Mouse (Mus musculus): ENCODE results near the gene Itga9. TPM values are rescaled to one million over a fixed set of nuclear protein-coding genes. Genes with fewer than 3 reads are reported as not detected.
A peak's percentile ranks its signal among the peaks of the same experiment; 100 is the strongest.

Itga9 gene
- total RNA-seq, 2 experiments from 2014 or later, result 4.5 to 6.8 TPM

DNA sequence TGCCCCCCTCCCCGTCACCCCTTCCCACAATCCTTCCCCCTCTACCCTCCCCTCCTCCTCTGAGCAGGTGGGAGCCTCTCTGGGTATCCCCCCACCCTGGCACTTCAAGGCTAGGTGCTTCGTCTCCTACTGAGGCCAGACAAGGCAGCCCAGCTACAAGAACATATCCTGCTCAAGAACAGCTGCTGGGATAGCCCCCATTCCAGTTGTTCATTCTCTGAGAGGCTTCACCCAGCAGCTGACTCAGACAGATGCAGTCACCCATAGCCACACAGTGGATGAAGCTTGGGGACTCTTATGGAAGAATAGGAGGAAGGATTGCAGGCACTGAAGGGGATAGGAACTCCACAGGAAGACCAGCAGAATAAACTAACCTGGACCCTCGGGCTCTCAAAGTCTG is 157.2 kb downstream of the Itga9 start:
- no peak for DNase-seq (ENCODE audit: low spot score in 2 of 2)

DNA sequence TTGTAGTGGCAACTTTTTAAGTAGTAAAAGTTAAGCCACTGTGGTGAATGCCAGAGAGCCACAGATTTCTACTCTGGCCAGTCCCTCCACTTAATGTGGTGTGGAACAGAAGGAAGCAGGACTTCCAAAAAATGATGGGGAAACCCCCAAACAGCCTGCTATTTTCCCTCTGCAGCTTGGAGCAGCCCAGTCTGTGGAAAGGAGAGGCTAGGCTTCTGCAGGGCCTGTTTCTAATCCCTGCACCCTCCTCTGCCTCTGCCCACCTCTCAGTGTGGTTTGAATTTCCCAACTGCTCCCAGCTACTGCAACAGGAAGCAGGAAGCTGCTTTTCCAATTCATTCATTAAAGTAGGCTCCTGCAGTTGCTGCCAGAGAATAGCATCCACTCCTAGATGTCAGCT is 158.6 kb downstream of the Itga9 start:
- no peak for DNase-seq (ENCODE audit: low spot score in 2 of 2)

DNA sequence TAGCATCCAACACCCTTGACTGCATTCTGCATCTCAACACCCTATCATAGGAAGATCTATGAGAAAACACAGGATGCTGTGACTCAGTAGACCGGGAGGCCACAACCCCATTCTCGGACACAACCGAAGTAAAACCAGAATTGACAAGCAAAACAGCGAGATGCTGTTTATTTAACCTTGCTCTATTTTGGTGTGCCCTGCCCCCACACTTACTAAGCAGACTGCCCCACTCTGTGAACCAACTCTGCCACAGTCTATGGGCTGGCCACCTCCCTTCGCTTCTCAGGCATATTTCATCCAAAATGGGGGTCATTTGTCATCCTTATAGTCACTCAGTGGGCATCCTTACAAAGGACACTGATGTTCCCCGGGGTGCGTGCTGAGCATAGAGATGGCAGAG is 160.5 kb downstream of the Itga9 start:
- no peak for DNase-seq (ENCODE audit: low spot score in 2 of 2)

DNA sequence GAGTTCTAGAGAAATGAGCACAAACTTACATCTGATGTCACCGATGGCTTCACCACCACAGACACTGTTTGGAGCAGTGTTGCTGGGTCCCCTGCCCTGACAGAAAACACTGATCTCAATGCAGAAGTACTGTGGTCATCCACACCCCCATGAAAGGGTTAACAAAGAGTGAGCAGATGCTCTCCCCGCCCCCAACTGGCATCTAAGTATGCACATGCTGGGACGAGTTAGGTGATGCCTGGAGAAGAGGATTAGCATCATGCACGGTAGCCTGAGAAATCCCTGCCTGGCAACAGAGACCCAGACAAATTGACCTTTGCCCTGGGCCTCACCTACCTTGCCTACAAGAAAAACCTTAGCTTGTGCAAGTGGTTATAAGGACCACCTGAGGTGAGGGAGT is 162.1 kb downstream of the Itga9 start:
- no peak for DNase-seq (ENCODE audit: low spot score in 2 of 2)

DNA sequence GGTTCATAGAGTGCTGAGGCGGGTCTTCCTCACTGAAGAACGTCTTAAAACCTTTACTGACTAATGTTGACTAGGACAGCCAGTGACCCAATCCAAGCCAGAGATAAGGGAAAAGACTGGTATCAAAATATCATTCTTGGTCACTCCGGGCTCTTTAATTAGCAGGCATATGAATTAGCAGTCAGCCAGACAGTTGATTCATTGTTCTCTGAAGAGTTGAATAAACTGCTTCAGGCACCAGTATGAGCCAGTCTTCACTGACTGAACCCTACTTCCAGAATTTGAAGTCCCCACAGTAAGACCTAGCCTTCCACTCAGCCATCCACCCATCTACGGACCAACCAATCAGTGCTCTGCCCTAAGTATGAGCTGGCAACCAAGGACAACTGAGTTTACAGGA is 163.9 kb downstream of the Itga9 start:
- DNase-seq (ENCODE audit: low spot score in 2 of 2), result no peak

DNA sequence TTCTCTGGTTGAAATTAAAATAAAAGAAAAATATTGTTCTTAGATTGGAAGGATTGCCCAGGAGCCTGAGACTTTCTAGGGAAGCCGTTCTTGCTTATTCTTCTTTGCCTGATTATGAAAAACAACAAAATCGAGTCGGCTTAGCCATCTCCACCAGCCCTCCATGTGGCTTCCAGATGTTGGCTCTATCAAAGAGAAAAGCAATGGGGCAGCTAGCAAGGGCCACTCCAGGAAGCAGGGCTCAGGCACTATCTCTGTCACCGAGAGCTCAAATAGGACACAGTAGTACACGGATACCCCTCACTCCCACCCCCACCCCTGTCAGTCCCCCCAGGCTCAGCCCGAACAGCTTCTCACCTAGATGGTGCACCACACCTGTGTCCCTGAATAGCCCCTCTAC is 168.2 kb downstream of the Itga9 start:
- no peak for DNase-seq (ENCODE audit: low spot score in 2 of 2)

DNA sequence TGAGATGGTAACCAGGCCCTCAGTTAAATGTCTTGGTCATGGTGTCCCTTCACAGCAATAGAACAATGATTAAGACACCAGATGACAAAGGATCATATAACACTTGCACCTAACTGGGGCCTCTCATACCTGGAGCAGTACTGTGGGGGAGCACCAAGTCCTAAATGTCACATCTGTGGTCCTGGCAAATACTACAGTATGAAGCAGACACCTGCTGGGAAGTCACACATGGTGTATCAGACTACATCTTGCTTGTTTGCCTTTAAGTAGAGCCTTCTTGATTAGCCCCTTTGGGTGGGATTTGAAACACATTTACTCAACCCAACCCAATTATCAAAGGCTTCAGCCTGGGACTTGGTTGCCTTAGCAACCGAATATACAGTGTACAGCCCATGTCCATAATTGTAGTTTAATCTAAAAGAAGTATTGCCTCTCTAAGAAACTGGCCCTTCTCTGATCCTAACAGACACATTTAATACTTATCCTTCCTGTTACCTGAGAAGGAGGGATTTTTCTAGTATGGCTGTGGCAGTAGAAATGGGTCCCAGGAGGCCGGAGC is 170.5 kb downstream of the Itga9 start:
- DNase-seq (ENCODE audit: low spot score in 2 of 2), result no peak

DNA sequence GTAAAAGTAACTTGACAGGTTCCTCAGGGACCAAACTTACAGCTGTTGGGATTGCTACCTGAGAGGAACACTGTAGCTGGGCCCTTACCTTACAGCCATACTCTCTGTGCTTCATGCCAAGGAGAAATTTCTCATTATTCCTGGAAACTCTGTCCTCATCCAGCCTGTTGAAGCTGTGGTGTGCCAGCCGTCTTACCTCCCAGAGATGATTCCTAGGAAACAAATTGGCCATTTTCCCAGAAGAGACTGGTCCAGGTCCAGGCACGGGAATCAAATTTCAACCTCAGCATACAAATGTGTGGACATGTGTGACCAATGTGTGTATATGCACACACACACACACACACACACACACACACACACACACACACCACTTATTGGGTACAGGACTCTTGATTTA is 172.1 kb downstream of the Itga9 start:
- DNase-seq (ENCODE audit: low spot score in 2 of 2), result no peak

DNA sequence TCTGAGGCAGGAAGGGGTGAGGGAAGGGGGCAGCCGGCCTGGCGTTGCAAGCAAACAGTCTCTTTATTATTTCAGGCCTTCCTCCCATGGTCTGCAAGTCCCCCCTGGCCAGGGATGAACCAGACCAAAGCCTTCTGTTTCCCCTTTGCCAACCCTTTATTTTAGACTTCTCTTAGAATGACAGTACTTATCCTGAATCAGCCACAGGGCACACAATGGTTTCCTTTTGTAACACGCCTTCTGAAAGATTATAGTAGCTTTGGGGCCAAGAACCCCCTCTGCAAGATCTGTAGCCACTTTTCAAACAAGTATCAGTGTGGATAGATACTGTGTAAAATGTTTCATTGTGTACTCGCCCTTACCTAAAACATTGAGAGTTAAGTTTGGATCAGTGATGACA is 178.1 kb downstream of the Itga9 start:
- no peak for DNase-seq (ENCODE audit: low spot score in 2 of 2)

DNA sequence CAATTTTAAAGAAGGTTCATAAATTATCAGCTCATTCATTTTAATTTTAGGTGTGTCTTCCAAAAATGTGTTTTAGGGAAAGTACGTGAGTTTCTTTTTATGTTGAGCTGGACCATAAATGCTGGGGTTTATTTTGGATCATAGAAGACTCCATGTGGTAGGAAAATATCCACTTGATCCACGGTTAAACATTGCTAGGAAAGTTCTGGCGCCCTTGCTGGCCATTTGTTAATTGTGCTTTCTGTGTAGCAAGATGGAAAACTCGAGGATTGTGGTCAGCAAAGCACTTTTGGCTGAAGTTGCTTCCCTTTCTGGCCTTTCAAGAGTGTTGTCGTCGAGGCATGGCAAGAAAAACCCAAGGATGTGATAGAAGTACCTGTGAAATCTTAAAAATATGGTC is 179.3 kb downstream of the Itga9 start:
- DNase-seq (ENCODE audit: low spot score in 2 of 2), result no peak

DNA sequence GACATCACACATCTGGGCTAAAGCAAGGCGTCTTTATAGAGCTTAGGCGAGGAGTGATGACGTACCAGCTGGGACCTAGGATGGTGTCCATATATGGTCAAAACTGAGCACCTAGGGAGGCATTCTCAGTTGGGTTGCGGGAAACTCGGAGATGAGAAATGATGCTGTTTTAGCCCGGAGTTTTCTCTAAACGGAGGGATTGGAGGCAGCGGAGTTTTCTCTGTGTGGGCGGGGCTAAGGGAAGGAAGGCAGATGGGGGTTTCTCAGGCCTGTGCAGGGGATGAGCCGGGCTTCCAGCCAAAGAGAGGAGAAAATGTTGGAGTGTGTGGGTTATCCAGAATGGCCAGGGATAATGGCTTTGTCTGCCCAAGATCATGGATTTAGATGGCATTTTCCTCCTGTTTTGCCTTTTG is 182.4 kb downstream of the Itga9 start:
- DNase-seq (ENCODE audit: low spot score in 2 of 2), result peak in 1 of 2 experiments; percentile 36

DNA sequence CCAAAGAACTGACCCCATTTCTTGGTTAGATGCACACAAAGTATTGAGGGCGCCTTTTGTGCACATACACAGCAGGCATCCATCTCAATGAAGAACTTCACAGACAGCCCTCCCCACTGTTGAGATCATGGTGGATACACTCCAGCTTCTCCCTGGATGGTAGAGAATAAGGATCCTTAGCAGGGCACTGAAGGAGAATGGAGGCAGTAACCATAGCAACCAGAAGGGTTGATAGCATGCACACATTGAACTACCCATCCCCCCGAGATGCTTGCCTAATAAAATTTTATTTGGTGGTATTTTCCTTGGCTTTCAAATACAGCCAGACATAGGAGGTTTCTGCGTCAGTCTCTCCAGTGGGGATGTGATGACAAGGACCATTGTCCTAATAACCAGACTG is 184.7 kb downstream of the Itga9 start:
- DNase-seq (ENCODE audit: low spot score in 2 of 2), result no peak

DNA sequence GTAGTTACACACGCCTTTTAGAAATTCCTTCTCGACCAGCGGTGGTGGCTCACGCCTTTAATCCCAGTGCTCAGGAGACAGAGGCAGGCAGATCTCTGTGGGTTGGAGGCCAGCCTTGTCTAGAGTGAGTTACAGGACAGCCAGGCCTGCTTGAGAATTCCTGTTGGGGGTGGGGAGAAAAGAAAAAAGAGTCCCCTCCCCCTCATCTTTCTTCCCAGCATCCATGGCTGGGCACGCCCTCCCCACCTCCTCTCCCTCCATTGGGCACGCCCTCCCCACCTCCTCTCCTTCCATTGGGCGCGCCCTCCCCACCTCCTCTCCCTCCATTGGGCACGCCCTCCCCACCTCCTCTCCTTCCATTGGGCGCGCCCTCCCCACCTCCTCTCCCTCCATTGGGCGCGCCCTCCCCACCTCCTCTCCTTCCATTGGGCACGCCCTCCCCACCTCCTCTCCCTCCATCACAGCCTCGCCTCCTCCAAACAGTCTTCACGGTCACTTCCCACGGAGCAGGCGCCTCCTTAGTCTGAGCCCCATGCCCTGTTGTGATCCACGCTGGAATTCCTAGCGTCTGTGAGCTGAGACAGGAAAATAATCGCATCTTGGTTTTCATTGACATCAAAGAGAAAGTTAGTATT is 186.8 kb downstream of the Itga9 start:
- DNase-seq (ENCODE audit: low spot score in 2 of 2), result no peak

DNA sequence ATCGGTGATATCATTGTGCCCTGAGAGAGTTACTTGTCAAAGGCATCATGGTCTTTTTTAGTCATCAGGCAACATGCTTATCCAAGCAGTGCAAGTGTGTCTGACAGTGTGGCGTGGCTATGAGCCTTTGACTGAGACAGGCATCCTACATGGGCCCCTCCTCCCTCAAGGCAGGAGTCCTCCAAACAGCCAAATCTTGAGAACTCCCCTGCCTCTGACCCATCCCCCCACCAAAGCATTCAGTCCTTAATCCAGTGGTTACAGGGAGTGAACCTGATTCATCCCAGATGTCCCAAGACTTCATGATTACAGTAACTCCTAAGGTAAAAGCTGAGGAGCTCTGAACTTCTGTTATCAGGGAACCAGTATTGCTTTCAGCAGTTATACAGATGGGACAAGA is 188.2 kb downstream of the Itga9 start:
- no peak for DNase-seq (ENCODE audit: low spot score in 2 of 2)

DNA sequence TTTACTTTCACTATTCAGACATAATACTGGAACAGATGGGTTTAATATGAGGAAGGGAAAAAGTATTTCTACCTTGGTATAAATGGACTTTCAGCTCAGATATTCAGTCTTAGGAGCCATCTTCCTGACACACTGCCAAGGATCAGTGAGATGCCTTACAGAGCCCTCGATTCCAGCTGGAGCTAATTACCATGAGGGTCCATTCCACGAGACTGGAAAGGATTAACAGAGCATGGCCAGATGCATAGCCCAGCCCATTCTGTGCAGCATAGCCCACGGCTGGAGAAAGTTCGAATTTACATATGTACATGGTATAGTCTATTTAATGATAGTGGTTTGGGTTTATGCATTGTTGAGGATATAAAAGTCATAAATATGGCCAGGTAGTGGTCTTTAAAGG is 188.8 kb downstream of the Itga9 start:
- DNase-seq (ENCODE audit: low spot score in 2 of 2), result no peak

DNA sequence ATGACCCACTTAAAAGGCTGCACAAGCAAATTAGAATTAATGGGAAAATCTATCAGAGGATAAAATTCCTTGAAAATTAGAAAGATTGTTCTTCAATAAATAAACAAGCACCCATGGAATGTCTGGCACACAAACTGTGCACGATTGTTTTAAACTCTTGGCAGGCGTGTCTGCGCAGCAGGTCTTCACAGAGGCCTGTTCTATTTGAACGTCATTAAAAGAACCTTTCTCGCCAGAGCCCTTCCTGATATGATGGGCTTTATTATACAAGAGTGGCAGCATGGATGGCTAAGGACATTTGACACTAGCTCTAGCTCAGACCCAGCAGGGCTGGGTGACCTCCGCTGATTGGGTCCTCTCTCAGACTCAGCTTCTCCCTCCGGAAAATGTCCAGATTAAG is 192.6 kb downstream of the Itga9 start:
- DNase-seq (ENCODE audit: low spot score in 2 of 2), result peak; percentile 24 to 42

DNA sequence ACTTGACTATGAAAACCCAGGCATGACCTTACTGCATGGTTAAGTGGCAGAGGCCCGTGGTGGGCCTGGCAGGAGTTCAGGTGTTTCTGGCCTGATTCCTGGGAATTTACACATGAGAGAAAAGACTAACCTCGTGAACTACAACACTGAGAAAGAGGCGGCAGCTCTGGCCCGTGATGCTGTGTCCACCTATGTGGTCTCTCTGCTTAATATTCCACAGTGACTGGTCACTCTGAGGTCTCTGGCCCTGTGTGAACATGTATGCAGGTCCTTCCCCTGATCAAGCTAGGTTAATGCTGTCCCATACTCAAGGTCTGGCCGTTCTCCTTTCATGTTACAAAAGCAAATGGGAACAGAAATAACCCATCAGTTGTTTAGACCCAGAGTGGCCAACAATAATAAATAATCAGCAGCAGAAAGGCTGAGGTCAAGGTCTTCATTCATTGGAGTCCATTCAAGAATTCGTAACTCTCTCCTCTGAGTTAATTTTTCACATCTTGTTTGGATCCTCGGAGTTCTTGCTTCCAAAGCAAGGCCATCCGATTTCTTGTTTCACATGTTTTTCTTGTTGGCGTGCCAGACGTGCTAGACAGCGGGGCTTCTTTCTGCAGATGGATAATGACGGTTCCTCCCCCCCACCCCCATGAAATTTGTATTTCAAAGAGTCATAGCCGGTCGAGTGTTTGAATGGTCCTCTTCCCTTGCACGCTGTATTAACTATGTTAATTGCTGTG is 194.9 kb downstream of the Itga9 start:
- DNase-seq (ENCODE audit: low spot score in 2 of 2), result no peak

DNA sequence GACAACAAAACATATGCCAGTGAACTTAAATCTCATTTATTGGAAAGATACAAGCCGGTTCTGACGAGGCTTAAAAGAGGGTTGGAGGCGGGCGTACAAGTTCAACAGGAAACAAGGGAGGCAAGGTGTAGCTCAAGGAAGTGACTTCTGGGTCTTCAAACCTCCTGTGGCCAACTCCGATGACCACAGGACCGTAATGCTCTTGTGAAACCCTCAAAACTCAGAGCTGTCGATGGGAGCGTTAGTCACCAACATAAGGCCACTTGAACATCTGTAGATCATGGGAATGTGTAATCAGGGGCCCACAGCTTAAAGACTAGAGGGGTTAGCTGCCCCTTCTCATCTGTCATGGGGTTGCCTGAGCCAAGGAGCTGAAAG is 195.4 kb downstream of the Itga9 start:
- no peak for DNase-seq (ENCODE audit: low spot score in 2 of 2)

DNA sequence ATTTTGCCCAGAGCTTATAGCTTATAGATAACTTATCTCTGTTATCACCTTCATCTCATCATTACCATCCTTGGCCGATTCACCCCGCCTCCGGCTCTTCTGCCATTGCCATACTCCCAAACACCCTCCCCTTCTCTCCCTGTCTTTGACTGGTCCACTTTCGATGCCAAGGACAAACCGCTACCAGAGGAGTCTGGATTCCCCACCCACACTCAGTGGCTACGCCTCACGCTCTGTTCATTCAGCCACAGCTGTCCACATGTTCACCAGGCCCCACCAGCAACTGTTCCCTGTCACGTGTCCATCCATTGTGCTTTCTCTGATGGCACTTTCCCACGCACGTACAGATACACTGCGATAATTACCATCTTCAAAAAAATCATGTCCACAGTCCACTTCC is 195.9 kb downstream of the Itga9 start:
- no peak for DNase-seq (ENCODE audit: low spot score in 2 of 2)

DNA sequence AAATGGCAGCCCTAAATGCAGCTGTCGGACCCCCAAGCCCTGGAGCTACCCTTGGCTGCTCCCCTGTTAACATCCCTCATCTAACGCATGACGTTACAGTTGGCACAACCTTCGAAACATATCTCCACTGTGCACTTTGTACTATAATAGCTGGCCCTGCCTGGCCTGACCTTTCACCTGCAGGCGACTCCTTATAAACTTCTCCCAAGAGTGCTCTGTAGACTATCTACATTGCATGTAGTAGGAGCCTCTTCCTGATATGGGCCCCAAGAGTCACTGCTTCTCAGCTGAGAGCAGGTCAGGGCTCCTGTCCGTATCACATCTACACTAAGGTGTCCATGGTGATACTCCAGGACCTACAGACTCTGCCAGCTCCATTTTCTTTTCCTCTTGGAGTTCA is 199.2 kb downstream of the Itga9 start:
- DNase-seq (ENCODE audit: low spot score in 2 of 2), result no peak

DNA sequence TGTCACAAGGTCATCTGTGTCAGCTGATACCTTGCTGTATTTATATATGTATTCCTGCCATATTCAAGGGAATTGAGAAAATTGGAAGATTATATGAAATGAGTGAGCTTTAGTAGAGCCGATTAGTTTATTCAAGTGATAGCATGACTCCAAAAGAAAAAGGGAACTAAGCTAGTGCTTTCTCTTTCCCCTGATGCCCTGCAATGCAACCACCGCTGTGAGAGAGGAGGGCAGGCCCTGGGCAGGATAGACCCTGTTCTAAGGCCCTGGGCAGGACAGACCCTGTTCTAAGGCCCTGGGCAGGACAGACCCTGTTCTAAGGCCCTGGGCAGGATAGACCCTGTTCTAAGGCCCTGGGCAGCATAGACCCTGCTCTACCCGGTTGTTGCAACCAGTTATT is 201.2 kb downstream of the Itga9 start:
- DNase-seq (ENCODE audit: low spot score in 2 of 2), result no peak

DNA sequence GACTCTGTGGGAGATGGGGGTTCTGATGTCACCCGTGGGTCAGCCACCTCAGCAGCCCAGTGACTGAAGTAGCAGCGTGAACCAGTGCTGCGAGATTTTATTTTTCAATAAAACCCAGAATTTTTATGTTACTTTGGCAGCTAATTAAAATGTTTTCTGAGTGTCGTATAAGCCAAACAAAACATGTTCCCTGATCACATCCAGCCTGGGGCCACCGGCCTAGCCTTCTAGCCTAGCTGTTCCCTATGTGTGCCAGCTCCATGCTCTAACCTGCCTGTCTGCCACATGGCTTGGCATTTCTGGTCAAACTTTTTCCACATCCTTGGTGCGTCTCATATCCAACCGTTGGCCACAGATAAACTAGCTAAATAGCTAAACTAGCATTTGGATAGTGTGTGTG is 205.7 kb downstream of the Itga9 start:
- DNase-seq (ENCODE audit: low spot score in 2 of 2), result no peak

DNA sequence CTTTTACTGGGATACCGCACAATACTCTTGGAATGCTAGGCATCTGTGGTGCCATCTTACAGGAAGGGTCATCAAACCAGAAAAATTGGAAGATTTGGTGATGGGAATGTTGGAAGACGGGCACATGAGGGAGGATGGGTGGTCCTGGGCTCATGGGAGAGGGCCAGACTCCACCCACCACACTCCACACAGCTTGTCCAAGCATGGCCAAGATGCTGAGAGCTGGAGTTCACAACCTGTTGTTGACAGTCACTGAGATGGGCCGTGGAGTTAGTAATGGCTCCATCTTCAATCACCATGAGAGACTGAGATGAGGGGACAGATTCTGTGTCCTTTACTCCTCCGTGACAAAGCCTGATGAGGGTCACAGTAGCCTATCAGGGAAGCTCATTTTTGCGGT is 207.0 kb downstream of the Itga9 start:
- no peak for DNase-seq (ENCODE audit: low spot score in 2 of 2)

All from layer of hippocampus, postnatal 10 days (tissue).